Mouse (Mus musculus): ENCODE results near the gene Gm10160.

DNA sequence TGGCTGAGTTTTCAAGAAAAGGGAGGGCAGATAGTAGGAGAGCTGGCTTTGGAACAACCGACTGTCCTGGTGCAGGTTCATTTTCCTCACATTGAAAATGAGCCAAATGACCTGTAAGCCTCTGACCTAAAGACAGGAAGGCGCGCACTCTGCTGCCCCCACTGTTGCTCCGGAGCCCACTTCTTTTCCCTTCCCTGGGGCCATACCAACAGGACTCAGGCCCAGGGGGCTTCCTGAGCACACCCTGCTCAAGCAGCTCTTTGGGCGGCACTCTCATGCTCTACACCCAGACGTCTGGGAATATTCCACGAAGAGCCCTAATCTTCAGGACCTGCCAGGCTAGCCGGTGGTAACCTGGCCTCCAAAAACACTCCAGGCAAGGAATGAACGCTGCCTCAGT is 2.6 kb upstream of the Gm10160 start:
- TF ChIP-seq GATA1 (IDR thresholded peaks at IDR 0.05; ENCODE audit: borderline replicate concordance, low read length) = no peak
- no peak for TF ChIP-seq FLI1 (IDR thresholded peaks at IDR 0.05; ENCODE audit: low read length)

Data from megakaryocyte, embryonic 14.5 days (primary cell).